ENCODE assay signal across 11 mouse cellular contexts in genomic region chr6:30573380-30573779, GRCm38 (mm10). TPM values are rescaled to one million over a fixed set of nuclear protein-coding genes. Genes with fewer than 3 reads are reported as not detected.
DNase-seq lines count a peak whose midpoint lies in the region; ATAC-seq and TF ChIP-seq lines count a peak whose summit lies in the region.
"Had no signal": no experiment of that assay in that cellular context is flagged by ENCODE, and none has a peak within 500 bp of the region (broad histone marks: within the 10 kb centered on the region; RNA-seq: fewer than 3 reads in every experiment).

No protein-coding gene starts in this region.

- TF ChIP-seq CTCF in lung, postnatal 0 days (IDR thresholded peaks at IDR 0.05): no peak

- WGBS in lung, embryonic 15.5 days: 65% methylated on average over 5 of the region's 5 CpGs
- 56% methylated on average over 5 of the region's 5 CpGs for WGBS in lung, postnatal 0 days
- WGBS in forebrain, embryonic 14.5 days: 48% methylated on average over 5 of the region's 5 CpGs
- WGBS in intestine, embryonic 15.5 days: 41% methylated on average over 5 of the region's 5 CpGs
- WGBS in neural tube, embryonic 14.5 days: 67% methylated on average over 5 of the region's 5 CpGs

- no peaks in the 10 kb centered on the region for H3K36me3 ChIP-seq in lung, embryonic 15.5 days
- H3K36me3 ChIP-seq in lung, postnatal 0 days (ENCODE audit: insufficient read depth, low read length): no peaks in the 10 kb centered on the region
- H3K36me3 ChIP-seq in forebrain, embryonic 14.5 days (ENCODE audit: control insufficient read depth, insufficient read depth, low read length): no peaks in the 10 kb centered on the region
- H3K36me3 ChIP-seq in intestine, embryonic 15.5 days: no peaks in the 10 kb centered on the region
- no peaks in the 10 kb centered on the region for H3K36me3 ChIP-seq in neural tube, embryonic 14.5 days (ENCODE audit: control insufficient read depth, insufficient read depth, low read length)

- no peaks in the 10 kb centered on the region for H3K27me3 ChIP-seq in lung, embryonic 15.5 days
- no peaks in the 10 kb centered on the region for H3K27me3 ChIP-seq in lung, postnatal 0 days (replicated peaks; ENCODE audit: insufficient read depth, low read length)
- no peaks in the 10 kb centered on the region for H3K27me3 ChIP-seq in forebrain, embryonic 14.5 days (replicated peaks; ENCODE audit: control insufficient read depth, insufficient read depth, low read length)
- no peaks in the 10 kb centered on the region for H3K27me3 ChIP-seq in intestine, embryonic 15.5 days (replicated peaks)
- H3K27me3 ChIP-seq in neural tube, embryonic 14.5 days (ENCODE audit: control insufficient read depth, insufficient read depth, low read length): no peaks in the 10 kb centered on the region

- H3K9me3 ChIP-seq in lung, embryonic 15.5 days: no peaks in the 10 kb centered on the region
- H3K9me3 ChIP-seq in lung, postnatal 0 days (ENCODE audit: low read length): no peaks in the 10 kb centered on the region
- H3K9me3 ChIP-seq in forebrain, embryonic 14.5 days (replicated peaks; ENCODE audit: control insufficient read depth, low read length): no peaks in the 10 kb centered on the region
- H3K9me3 ChIP-seq in intestine, embryonic 15.5 days: no peaks in the 10 kb centered on the region
- no peaks in the 10 kb centered on the region for H3K9me3 ChIP-seq in neural tube, embryonic 14.5 days (ENCODE audit: control insufficient read depth, low read length)

- no peak overlapping the region for H3K4me3 ChIP-seq in lung, embryonic 15.5 days
- H3K4me3 ChIP-seq in lung, postnatal 0 days (ENCODE audit: low read depth, low read length): no peak overlapping the region
- no peak overlapping the region for H3K4me3 ChIP-seq in forebrain, embryonic 14.5 days (ENCODE audit: low read depth, low read length)
- H3K4me3 ChIP-seq in intestine, embryonic 15.5 days (replicated peaks): no peak overlapping the region
- no peak overlapping the region for H3K4me3 ChIP-seq in neural tube, embryonic 14.5 days (ENCODE audit: low read depth, low read length)

- H3K4me1 ChIP-seq in lung, embryonic 15.5 days: peaks cover 8% of the 10 kb centered on the region
- H3K4me1 ChIP-seq in lung, postnatal 0 days (ENCODE audit: insufficient read depth, low read depth, low read length): peaks cover 3% of the 10 kb centered on the region; the same call in 1 of the 2 replicates
- H3K4me1 ChIP-seq in forebrain, embryonic 14.5 days (ENCODE audit: control insufficient read depth, insufficient read depth, low read length): peaks cover 15% of the 10 kb centered on the region
- H3K4me1 ChIP-seq in intestine, embryonic 15.5 days (replicated peaks): 0 out of 2 replicates have a peak, but pooled peaks cover 5% of the 10 kb centered on the region
- H3K4me1 ChIP-seq in neural tube, embryonic 14.5 days (ENCODE audit: control insufficient read depth, insufficient read depth, low read length): peaks cover 6% of the 10 kb centered on the region

- no peak for DNase-seq in lung, postnatal 0 days (ENCODE audit: low spot score)
- DNase-seq in forebrain, embryonic 14.5 days (ENCODE audit: low spot score): no peak
- DNase-seq in MN1 (ENCODE audit: low spot score): no peak
- no peak for DNase-seq in spleen, adult 12 weeks (ENCODE audit: low spot score)
- DNase-seq in adrenal gland, postnatal 25 days: no peak
- DNase-seq: spleen, adult 18-20 months; thymus, postnatal 25 days had no signal

- no peak for ATAC-seq in lung, embryonic 15.5 days (ENCODE audit: borderline replicate concordance, extremely low read depth, low FRiP score, low TSS enrichment)
- ATAC-seq in lung, postnatal 0 days: no peak
- no peak for ATAC-seq in forebrain, embryonic 14.5 days
- peak; percentile 63 for ATAC-seq in intestine, embryonic 15.5 days
- ATAC-seq in neural tube, embryonic 14.5 days (ENCODE audit: low read depth): no peak

- TF ChIP-seq EP300 in lung, postnatal 0 days (IDR thresholded peaks at IDR 0.05): no peak

- no peak overlapping the region for H3K9ac ChIP-seq in lung, embryonic 15.5 days
- no peak overlapping the region for H3K9ac ChIP-seq in lung, postnatal 0 days (replicated peaks; ENCODE audit: low read depth)
- H3K9ac ChIP-seq in forebrain, embryonic 14.5 days (ENCODE audit: low read length): no peak overlapping the region
- H3K9ac ChIP-seq in intestine, embryonic 15.5 days: no peak overlapping the region
- no peak overlapping the region for H3K9ac ChIP-seq in neural tube, embryonic 14.5 days (replicated peaks; ENCODE audit: low read depth, low read length)

- 0 out of 2 replicates have a peak overlapping the region, but pooled peaks have one; percentile 30 for H3K27ac ChIP-seq in lung, embryonic 15.5 days
- H3K27ac ChIP-seq in lung, postnatal 0 days (ENCODE audit: low read length): no peak overlapping the region
- H3K27ac ChIP-seq in forebrain, embryonic 14.5 days (ENCODE audit: low read depth, low read length): peak overlapping the region; percentile 78
- H3K27ac ChIP-seq in intestine, embryonic 15.5 days: peak overlapping the region; percentile 75; the same call in 1 of the 2 replicates
- H3K27ac ChIP-seq in neural tube, embryonic 14.5 days (ENCODE audit: low read depth, low read length): 0 out of 2 replicates have a peak overlapping the region, but pooled peaks have one; percentile 5

- H3K4me2 ChIP-seq in lung, embryonic 15.5 days: no peak overlapping the region
- no peak overlapping the region for H3K4me2 ChIP-seq in lung, postnatal 0 days (replicated peaks; ENCODE audit: low read depth, low read length)
- no peak overlapping the region for H3K4me2 ChIP-seq in forebrain, embryonic 14.5 days (ENCODE audit: low read length)
- no peak overlapping the region for H3K4me2 ChIP-seq in intestine, embryonic 15.5 days (replicated peaks)
- H3K4me2 ChIP-seq in neural tube, embryonic 14.5 days (ENCODE audit: low read depth, low read length): no peak overlapping the region

RNA-seq across cellular contexts. Expression of gene Cpa4, which starts 5.2 kb away (rescaled TPM):
- polyA plus RNA-seq in lung, embryonic 15.5 days (2015; fragmentation: Nextera tagmentation; extraction: Ambion mirVana): 0.13 and 0.15 TPM in 2 replicates
- polyA plus RNA-seq in lung, postnatal 0 days (2015; fragmentation: Nextera tagmentation; extraction: Ambion mirVana): 0.05 and 0.07 TPM in 2 replicates
- polyA plus RNA-seq in forebrain, embryonic 14.5 days (2014; fragmentation: Nextera tagmentation; extraction: Ambion mirVana): 2.3 and 2.8 TPM in 2 replicates
- 0.59 and 0.77 TPM in 2 replicates for polyA plus RNA-seq in intestine, embryonic 15.5 days (2015; fragmentation: Nextera tagmentation; extraction: Ambion mirVana)
- polyA plus RNA-seq in neural tube, embryonic 14.5 days (2014; fragmentation: Nextera tagmentation; extraction: Ambion mirVana): 0.71 and 0.90 TPM in 2 replicates
- 1.2 and 1.7 TPM in 2 replicates for total RNA-seq in adrenal gland, postnatal 25 days (2021)
- total RNA-seq: liver, adult 2 months had no signal
- polyA plus RNA-seq: liver, adult 2 months had no signal

RNA-seq across cellular contexts. Expression of gene Cpa2, which starts 32.0 kb away (rescaled TPM):
- polyA plus RNA-seq in lung, embryonic 15.5 days (2015; fragmentation: Nextera tagmentation; extraction: Ambion mirVana): 6.6 and 10.5 TPM in 2 replicates
- polyA plus RNA-seq in lung, postnatal 0 days (2015; fragmentation: Nextera tagmentation; extraction: Ambion mirVana): 2.7 and 3.0 TPM in 2 replicates
- 4.5 and 5.4 TPM in 2 replicates for polyA plus RNA-seq in forebrain, embryonic 14.5 days (2014; fragmentation: Nextera tagmentation; extraction: Ambion mirVana)
- 327 and 654 TPM in 2 replicates for polyA plus RNA-seq in intestine, embryonic 15.5 days (2015; fragmentation: Nextera tagmentation; extraction: Ambion mirVana)
- polyA plus RNA-seq in neural tube, embryonic 14.5 days (2014; fragmentation: Nextera tagmentation; extraction: Ambion mirVana): 5.1 and 10.6 TPM in 2 replicates
- total RNA-seq in adrenal gland, postnatal 25 days (2021): 0.52 and 0.90 TPM in 2 replicates
- polyA plus RNA-seq: liver, adult 2 months had no signal

RNA-seq across cellular contexts. Expression of gene Cpa5, which starts 37.4 kb away (rescaled TPM):
- polyA plus RNA-seq in lung, embryonic 15.5 days (2015; fragmentation: Nextera tagmentation; extraction: Ambion mirVana): 0.18 TPM in 1 of 2 replicates, not detected in the other
- not detected in 2 replicates for polyA plus RNA-seq in lung, postnatal 0 days (2015; fragmentation: Nextera tagmentation; extraction: Ambion mirVana)
- 0.10 TPM in 2 replicates for polyA plus RNA-seq in forebrain, embryonic 14.5 days (2014; fragmentation: Nextera tagmentation; extraction: Ambion mirVana)
- 0.25 TPM in 2 replicates for polyA plus RNA-seq in intestine, embryonic 15.5 days (2015; fragmentation: Nextera tagmentation; extraction: Ambion mirVana)
- not detected in 2 replicates for polyA plus RNA-seq in neural tube, embryonic 14.5 days (2014; fragmentation: Nextera tagmentation; extraction: Ambion mirVana)
- total RNA-seq in adrenal gland, postnatal 25 days (2021): not detected in 2 replicates
- total RNA-seq: liver, adult 2 months had no signal
- polyA plus RNA-seq: liver, adult 2 months had no signal

Comparison
In these comparisons a context has a peak if more than half of its experiments do, and no peak if none do; other contexts are left out.
1. RNA of gene Cpa2, which starts 32.0 kb away (polyA plus RNA-seq): 327 to 654 TPM in intestine, embryonic 15.5 days; 5.1 to 10.6 TPM in neural tube, embryonic 14.5 days, 6.6 to 10.5 TPM in lung, embryonic 15.5 days, 4.5 to 5.4 TPM in forebrain, embryonic 14.5 days and 2.7 to 3.0 TPM in lung, postnatal 0 days; every median in the first group is over 10 times any median in the second.